Mouse (Mus musculus): ENCODE measurements around the gene Fam168a. TPM values are rescaled to one million over a fixed set of nuclear protein-coding genes. Genes with fewer than 3 reads are reported as not detected.
"Not testable (repeated sequence)": the region's sequence is repeated elsewhere in the genome, so short reads cannot be mapped to it uniquely, and the experiment has no call there.

The Fam168a gene
- polyA plus RNA-seq, 1 experiment from 2014 or later: 72.6 TPM

DNA sequence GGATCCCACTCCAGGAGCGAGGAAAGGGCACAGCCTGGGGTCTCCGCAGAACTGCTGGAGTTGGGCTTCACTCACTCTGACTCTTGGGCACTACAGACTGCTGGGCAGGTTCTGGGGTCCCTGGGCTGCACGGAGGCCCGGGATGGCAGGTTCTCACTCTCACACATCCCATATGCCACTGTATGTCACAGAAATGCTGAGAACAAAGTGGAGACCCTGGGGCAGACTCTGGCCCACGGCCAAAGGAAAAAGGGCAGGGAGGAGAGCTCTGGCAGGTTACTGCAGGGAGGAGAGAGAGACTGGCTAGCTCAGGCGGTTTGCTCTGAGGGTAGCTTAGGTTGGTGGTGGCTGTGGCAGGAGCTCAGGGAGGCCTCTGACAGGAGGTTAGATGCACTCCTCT, 15.8 kb downstream of the Fam168a start:
- Histone ChIP-seq H3K27ac (peak overlapping the region; percentile 91), H3K9ac (0 out of 2 replicates have a peak overlapping the region, but pooled peaks have one; percentile 21), H3K4me1 (peaks cover 34% of the 10 kb centered on the region), H3K4me3 (replicated peaks) (no peak overlapping the region), H3K4me2 (peak overlapping the region; percentile 10), H3K27me3 (no peaks in the 10 kb centered on the region), H3K36me3 (replicated peaks) (no peaks in the 10 kb centered on the region), H3K9me3 (no peaks in the 10 kb centered on the region)
- 60% methylated on average over 6 of the region's 6 CpGs for WGBS
- peak; percentile 61; the same call in 1 of the 2 replicates for ATAC-seq (ENCODE audit: low FRiP score)

DNA sequence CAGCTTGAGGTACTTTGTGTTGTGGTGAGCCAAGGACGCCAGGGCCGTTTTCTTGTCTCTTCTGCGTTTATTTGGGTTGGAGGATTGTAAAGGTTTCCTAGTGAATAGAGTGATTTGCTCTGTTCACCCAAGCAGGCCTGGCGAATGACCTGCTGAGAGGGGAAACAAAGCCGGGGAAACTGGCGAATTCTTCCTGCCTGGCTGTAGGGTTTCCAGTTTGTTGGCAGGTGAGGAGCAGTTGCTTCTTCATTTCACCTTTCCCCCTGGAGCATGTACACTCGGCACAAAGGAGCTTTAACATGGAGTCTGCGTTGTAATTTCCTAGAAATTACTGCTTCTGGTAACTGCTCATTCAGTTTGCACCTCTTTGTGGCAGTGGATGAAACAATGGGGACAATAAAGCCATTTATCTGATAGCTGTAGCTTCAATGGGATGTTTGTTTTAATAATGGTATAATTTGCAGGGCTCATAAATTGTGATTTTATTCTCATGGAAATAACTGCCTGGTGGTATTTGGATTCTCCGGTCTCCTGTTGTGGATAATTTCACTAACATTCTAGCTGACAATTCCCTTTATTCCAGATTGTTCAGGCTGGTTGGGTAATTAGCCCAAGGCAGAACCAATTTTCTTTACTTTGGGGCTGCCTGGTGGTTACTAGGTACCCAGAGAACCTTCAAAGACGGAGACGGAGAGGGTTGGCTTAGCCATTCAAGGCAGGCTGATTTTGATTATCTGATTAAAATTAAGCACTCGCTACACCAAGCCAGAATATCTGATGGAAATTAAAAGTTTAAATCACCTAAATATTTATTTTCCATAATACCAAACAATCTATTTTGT, 17.2 kb downstream of the Fam168a start:
- H3K27ac ChIP-seq: peak overlapping the region; percentile 91
- no peaks in the 10 kb centered on the region for H3K9me3 ChIP-seq
- H3K9ac ChIP-seq: peak overlapping the region; percentile 26; the same call in 1 of the 2 replicates
- no peaks in the 10 kb centered on the region for H3K27me3 ChIP-seq
- WGBS: 5% methylated on average over 12 of the region's 12 CpGs
- H3K4me3 ChIP-seq (replicated peaks): 0 out of 2 replicates have a peak overlapping the region, but pooled peaks have one; percentile 7
- H3K4me2 ChIP-seq: peak overlapping the region; percentile 17
- H3K36me3 ChIP-seq (replicated peaks): no peaks in the 10 kb centered on the region
- H3K4me1 ChIP-seq: peaks cover 34% of the 10 kb centered on the region
- peak; percentile 65; the same call in 1 of the 2 replicates for ATAC-seq (ENCODE audit: low FRiP score)

DNA sequence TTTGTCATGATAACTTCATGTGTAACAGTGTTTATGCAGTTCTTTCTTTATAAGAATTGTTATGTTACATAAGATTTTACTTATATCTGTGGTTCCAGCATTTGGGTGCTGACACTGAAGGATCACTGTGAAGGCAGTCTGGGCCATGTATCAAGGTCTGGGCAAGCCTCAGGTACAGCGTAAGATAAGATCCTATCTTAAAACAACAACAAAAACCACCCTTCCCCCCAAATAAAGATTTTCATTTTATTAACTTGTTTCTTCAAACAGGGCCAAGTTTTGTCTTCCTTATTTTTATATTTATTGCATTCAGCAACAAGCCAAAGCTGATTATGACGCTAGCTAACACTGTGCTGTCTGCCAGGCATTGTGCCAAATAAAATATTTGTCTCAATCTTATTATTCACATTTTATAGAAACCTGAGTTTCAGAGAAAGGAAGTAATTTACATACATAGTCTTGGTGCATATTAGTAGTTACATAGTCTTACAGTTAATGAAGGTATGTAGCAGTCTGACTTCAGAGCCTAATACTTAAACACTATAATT, 21.2 kb downstream of the Fam168a start:
- no peaks in the 10 kb centered on the region for H3K27me3 ChIP-seq
- no peaks in the 10 kb centered on the region for H3K9me3 ChIP-seq
- H3K4me1 ChIP-seq: peaks cover 27% of the 10 kb centered on the region
- 90% methylated on average over 2 of the region's 2 CpGs for WGBS
- H3K9ac ChIP-seq: no peak overlapping the region
- ATAC-seq (ENCODE audit: low FRiP score): no peak
- no peak overlapping the region for H3K4me3 ChIP-seq (replicated peaks)
- no peaks in the 10 kb centered on the region for H3K36me3 ChIP-seq (replicated peaks)
- H3K27ac ChIP-seq: no peak overlapping the region
- H3K4me2 ChIP-seq: no peak overlapping the region

DNA sequence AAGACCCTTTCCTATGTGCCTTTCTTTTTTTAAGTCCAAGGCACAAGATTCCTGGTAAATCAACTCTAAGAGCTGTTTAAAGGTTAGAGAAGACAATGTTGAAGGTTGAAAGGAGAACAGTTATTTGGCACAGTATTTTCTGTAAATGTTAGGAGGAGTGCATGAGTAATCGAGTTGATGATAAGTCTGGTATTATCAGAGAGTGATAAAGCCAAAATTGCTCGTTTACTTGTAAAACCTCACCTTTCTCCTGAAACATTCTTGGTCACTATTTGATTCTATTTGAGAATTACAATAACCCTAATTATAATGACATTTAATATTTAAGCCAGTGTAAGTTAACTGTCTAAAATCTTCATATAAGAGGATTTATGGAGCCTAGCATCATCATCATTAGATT, 23.3 kb downstream of the Fam168a start:
- Histone ChIP-seq H3K9ac (no peak overlapping the region), H3K4me1 (peaks cover 19% of the 10 kb centered on the region; the same call in 1 of the 2 replicates), H3K4me2 (no peak overlapping the region), H3K36me3 (replicated peaks) (no peaks in the 10 kb centered on the region), H3K4me3 (replicated peaks) (no peak overlapping the region), H3K27ac (no peak overlapping the region), H3K9me3 (no peaks in the 10 kb centered on the region), H3K27me3 (no peaks in the 10 kb centered on the region)
- 84% methylated on average over 2 of the region's 2 CpGs for WGBS
- ATAC-seq (ENCODE audit: low FRiP score): no peak

DNA sequence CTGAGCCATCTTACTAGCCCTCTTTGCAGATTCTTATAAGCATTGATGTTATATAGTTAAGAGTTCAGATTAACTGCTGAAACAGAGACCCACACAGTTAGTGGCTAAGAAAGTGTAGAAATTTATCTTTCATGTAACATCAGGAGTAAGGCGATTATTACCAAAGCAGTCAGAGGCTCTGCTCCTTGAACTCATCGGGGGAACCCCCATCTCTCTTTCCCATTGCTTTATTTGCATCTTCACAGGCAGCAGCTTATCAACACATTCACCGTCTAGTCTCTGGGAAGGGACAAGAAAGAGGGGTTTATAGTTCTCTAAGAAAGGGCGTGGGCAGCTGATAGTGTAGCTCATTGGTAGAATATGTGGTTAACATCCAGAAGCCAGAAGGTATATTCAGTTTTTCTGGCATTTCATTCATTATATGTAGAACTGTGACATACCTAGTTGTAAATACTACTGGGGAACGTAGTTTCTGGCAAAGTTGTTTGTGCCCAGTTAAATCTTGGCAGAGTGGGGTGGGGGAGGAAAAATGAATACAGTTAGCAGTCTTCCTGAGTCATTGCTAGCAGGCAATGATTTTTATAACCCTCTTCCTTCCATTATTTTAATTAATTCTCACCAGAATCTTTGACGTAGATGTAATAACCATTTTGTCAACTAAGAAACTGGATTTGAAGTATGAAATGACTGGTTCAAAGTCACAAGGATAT, 26.1 kb downstream of the Fam168a start:
- H3K9me3 ChIP-seq: no peaks in the 10 kb centered on the region
- no peak for ATAC-seq (ENCODE audit: low FRiP score)
- no peak overlapping the region for H3K4me3 ChIP-seq (replicated peaks)
- H3K36me3 ChIP-seq (replicated peaks): no peaks in the 10 kb centered on the region
- no peak overlapping the region for H3K4me2 ChIP-seq
- peaks cover 21% of the 10 kb centered on the region for H3K4me1 ChIP-seq
- no peaks in the 10 kb centered on the region for H3K27me3 ChIP-seq
- 0 out of 2 replicates have a peak overlapping the region, but pooled peaks have one; percentile 1 for H3K27ac ChIP-seq
- WGBS: 69% methylated on average over 6 of the region's 6 CpGs
- no peak overlapping the region for H3K9ac ChIP-seq

DNA sequence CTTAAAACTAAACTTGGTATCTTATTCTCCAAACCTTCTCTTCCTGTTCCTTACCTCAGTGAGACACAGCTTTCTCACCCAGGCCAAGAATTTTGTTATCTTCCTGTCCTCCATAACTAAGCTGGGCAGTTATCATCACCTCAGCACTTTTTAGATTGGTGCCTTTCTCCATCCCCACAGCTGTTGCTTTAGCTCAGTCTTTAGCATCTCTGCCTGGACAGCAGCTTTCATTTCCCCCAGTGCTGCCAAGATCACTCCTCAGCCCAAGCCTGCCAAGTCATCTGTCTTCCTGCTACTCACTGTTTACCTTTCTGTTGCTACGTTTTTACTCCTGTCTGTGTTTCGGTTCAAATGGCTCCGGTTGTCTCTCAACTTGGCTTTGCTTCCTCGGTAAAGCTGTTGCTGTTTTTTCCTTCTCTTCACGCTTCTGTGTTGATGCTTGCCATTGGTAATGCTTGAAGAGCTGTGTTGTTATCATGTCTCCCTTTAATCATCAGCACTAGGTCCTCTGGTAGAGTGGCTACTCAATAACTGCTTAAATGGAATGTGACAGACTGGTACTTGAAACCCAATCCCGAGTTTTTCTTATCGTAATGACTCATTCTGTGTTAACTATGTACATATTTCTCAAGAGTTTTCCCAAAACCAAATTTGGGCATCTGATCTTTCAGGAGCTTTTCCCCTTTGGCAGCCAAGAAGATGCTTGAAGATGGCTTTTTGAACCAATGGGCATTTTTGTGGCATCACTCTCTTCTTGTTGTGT, 26.8 kb downstream of the Fam168a start:
- H3K27ac ChIP-seq: peak overlapping the region; percentile 44; the same call in 1 of the 2 replicates
- no peak overlapping the region for H3K4me3 ChIP-seq (replicated peaks)
- WGBS: 71% methylated on average over 7 of the region's 7 CpGs
- H3K36me3 ChIP-seq (replicated peaks): no peaks in the 10 kb centered on the region
- H3K9me3 ChIP-seq: no peaks in the 10 kb centered on the region
- peaks cover 21% of the 10 kb centered on the region for H3K4me1 ChIP-seq
- no peak overlapping the region for H3K9ac ChIP-seq
- ATAC-seq (ENCODE audit: low FRiP score): no peak
- H3K27me3 ChIP-seq: no peaks in the 10 kb centered on the region
- no peak overlapping the region for H3K4me2 ChIP-seq

DNA sequence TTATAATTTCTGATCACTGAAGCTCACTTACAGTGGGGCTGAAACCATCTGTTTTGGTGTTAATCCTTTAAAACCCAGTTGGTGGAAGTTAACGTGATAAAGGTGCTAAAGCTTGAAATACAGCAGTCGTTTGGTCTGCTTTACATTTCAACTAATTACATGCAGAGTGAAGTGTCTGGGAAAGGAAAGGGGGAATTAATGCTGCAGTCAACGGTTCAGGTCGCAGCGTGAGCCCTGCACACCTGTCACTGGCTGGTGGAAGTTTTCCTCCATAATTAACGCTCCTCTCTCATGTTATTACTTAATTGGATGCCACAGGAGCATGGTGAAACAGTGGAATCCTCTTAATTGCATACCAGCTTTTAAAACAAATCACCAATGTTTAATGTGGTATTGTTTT, 27.8 kb downstream of the Fam168a start:
- H3K4me1 ChIP-seq: peaks cover 21% of the 10 kb centered on the region
- H3K4me3 ChIP-seq (replicated peaks): no peak overlapping the region
- H3K27ac ChIP-seq: peak overlapping the region; percentile 65; the same call in 1 of the 2 replicates
- no peak overlapping the region for H3K9ac ChIP-seq
- H3K27me3 ChIP-seq: no peaks in the 10 kb centered on the region
- no peaks in the 10 kb centered on the region for H3K9me3 ChIP-seq
- 25% methylated on average over 6 of the region's 6 CpGs for WGBS
- no peaks in the 10 kb centered on the region for H3K36me3 ChIP-seq (replicated peaks)
- no peak overlapping the region for H3K4me2 ChIP-seq
- ATAC-seq (ENCODE audit: low FRiP score): peak; percentile 75; the same call in 1 of the 2 replicates

DNA sequence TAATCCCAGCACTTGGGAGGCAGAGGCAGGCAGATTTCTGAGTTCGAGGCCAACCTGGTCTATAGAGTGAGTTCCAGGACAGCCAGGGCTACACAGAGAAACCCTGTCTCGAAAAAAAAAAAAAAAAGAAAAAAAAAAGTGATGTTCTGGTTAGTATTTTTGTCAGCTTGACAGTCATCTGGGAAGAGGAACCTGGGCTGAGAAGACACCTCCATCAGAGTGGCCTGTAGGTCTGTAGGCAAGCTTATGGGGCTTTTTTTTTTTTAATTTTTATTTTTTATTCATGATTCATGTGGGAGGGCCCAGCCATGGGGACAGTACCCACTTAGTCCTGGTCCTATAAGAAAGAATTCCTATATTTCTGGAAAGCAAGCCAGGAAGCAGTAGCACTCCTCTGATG, 28.5 kb downstream of the Fam168a start:
- WGBS: 85% methylated on average over 2 of the region's 2 CpGs
- not testable (repeated sequence) for H3K9ac ChIP-seq; H3K27me3 ChIP-seq; H3K9me3 ChIP-seq; ATAC-seq (ENCODE audit: low FRiP score); H3K4me3 ChIP-seq (replicated peaks); H3K36me3 ChIP-seq (replicated peaks); H3K4me2 ChIP-seq
- Histone ChIP-seq H3K4me1 (peaks cover 21% of the 10 kb centered on the region), H3K27ac (peak overlapping the region; percentile 65; the same call in 1 of the 2 replicates)

DNA sequence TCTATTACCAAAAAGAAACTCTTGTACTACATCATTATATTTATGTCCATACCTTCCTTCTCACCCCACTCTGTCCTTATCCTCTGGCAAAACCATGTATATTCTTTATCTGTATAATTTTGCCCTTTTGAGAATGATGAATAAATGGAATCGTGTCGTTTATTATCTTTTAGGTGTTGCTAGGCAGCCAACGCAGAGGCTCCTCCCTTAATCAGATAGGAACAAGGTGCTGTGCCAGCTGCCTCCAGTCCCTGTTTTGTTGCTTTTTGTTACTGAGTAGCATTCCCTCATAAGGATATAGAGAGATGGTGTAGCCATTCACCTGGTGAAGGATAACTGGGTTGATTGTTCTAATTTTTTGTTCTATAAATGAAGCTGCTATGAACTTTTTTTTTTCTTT, 29.7 kb downstream of the Fam168a start:
- no peak for ATAC-seq (ENCODE audit: low FRiP score)
- Histone ChIP-seq H3K27ac (no peak overlapping the region), H3K4me1 (peaks cover 21% of the 10 kb centered on the region), H3K4me3 (replicated peaks) (no peak overlapping the region), H3K4me2 (no peak overlapping the region), H3K9ac (no peak overlapping the region), H3K9me3 (no peaks in the 10 kb centered on the region), H3K36me3 (replicated peaks) (no peaks in the 10 kb centered on the region), H3K27me3 (no peaks in the 10 kb centered on the region)
- WGBS: 77% methylated on average over 3 of the region's 3 CpGs

DNA sequence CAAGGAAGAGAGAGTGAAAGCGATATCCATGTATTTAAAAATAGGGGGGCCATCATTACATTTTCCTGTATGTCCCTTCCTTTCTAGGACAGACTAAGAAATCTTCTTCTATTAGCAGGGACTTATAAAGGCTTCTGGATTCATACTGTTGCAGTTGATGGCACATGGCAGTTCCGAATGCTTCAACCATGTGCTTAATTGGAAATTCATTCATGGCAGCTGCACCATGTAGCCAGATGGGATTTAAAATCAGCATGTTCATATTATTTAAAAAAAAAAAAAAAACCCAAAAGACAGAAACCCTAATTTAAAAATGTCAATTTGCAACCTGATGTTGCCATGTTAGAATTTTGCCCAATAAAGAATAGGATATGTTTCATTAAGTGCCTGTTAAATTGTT, 37.9 kb downstream of the Fam168a start:
- no peak overlapping the region for H3K9ac ChIP-seq
- H3K4me1 ChIP-seq: no peaks in the 10 kb centered on the region
- no peaks in the 10 kb centered on the region for H3K36me3 ChIP-seq (replicated peaks)
- WGBS: 92% methylated on average over 2 of the region's 2 CpGs
- H3K27ac ChIP-seq: no peak overlapping the region
- H3K9me3 ChIP-seq: no peaks in the 10 kb centered on the region
- no peak for ATAC-seq (ENCODE audit: low FRiP score)
- H3K4me3 ChIP-seq (replicated peaks): no peak overlapping the region
- H3K27me3 ChIP-seq: no peaks in the 10 kb centered on the region
- H3K4me2 ChIP-seq: no peak overlapping the region

DNA sequence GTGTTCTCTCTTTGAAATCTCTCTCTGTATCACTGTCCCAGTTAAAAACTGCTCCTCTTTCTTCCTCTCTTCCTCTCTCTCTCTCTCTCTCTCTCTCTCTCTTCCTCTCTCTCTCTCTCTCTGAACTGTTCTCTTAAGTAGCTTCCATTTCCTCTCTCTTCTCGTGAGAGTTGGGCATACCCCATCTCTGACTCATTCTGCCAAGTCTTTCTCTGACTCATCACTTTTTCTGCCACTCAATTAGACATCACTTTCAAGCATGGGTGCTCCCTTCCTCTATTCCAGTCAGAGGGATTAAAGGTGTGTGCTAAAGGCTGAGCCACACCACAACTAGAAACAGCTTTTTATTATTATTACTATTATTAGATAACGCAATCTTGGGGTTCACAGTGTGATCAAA, 43.7 kb downstream of the Fam168a start:
- ATAC-seq (ENCODE audit: low FRiP score): no peak
- H3K9ac ChIP-seq: no peak overlapping the region
- no peaks in the 10 kb centered on the region for H3K4me1 ChIP-seq
- no peaks in the 10 kb centered on the region for H3K36me3 ChIP-seq (replicated peaks)
- no peak overlapping the region for H3K27ac ChIP-seq
- no peaks in the 10 kb centered on the region for H3K9me3 ChIP-seq
- H3K27me3 ChIP-seq: no peaks in the 10 kb centered on the region
- no peak overlapping the region for H3K4me3 ChIP-seq (replicated peaks)
- WGBS: 80% methylated on average over 2 of the region's 2 CpGs
- no peak overlapping the region for H3K4me2 ChIP-seq

DNA sequence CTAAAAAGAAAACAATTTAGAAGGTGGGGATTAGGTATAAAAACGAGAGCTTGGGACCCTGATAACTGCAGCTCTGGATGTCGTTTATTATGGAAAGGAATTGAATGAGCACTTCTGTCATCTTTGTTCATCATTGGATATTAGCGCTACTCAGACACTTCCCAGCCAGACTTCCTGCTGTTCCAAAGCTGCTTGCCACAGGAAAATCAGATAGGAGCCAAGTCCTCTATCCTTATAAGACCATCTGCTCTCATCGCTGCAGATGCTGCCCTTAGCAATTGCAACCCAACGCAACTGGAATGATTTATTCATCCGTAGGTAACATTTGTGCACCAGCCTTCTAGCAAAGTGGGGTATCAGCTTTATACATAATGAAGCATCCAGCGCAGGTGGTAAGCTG, 52.3 kb downstream of the Fam168a start:
- Histone ChIP-seq H3K27me3 (no peaks in the 10 kb centered on the region), H3K9me3 (peaks cover 3% of the 10 kb centered on the region; the same call in 1 of the 2 replicates)

More for the DNA sequence above, 52.3 kb downstream of the Fam168a start:
- Histone ChIP-seq H3K4me3 (replicated peaks) (no peak overlapping the region), H3K4me2 (no peak overlapping the region), H3K9ac (no peak overlapping the region), H3K4me1 (no peaks in the 10 kb centered on the region), H3K27ac (0 out of 2 replicates have a peak overlapping the region, but pooled peaks have one; percentile 50), H3K36me3 (replicated peaks) (no peaks in the 10 kb centered on the region)
- 82% methylated on average over 7 of the region's 7 CpGs for WGBS
- ATAC-seq (ENCODE audit: low FRiP score): no peak
